Mouse (Mus musculus) liver (tissue): Measurements from ENCODE around the gene Deup1.
"Not testable (repeated sequence)": the region's sequence is repeated elsewhere in the genome, so short reads cannot be mapped to it uniquely, and the experiment has no call there.

Experiments
- DNase-seq: peaks from one replicate; pipeline ENCODE4 v3.0.0-alpha.2; 2020; ENCODE audit warnings: mixed read lengths

Deup1 gene

DNA sequence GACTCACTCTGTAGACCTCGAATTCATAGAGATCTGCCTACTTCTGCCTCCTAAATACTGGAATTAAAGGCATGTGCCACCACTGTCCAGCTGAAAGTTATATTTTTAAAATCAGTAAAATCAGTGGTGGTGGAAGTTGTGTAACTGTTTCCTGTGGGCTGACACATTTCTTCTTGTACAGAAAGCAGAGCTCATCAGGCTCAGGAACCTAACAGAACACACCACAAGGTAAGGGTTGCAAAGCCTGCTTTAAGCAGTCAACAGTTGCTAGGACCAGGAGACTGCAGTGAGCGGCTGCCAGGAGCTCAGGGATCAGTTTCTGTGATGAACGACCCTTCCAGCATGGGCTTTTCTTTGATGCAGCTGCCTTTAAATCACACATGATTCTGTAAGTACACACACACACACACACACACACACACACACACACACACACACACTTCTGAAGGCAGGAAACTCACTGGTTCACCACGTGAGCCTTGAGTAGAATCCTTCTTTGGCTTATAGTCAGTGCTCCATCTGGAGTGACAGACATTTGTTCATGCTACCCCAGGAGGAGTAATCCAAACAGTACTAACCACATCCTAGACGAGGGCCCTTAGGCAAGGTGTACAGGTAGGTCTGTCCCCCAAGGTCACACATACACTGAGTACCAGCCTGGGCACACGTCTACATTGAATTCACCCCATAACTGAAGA, 40.4 kb downstream of the Deup1 start:
- no peak for DNase-seq

DNA sequence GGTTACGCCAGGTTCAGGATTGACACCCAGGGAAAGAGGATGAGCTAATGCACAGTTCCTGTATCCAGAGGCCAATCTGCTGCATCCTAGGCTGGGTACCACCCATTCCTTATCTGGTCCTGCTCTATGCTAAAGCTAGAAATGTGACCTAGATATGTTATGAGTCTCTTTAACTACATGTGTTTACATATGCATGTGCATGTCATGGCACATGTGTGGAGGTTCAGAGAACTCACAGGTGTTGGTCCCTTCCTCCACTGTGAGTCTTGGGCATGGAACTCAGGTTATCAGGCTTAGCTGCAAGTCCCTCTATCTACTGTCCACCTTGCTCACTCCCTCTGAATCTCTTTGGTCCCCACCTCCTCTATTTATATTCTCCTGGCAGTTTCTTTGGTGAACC, 41.8 kb downstream of the Deup1 start:
- DNase-seq: no peak

DNA sequence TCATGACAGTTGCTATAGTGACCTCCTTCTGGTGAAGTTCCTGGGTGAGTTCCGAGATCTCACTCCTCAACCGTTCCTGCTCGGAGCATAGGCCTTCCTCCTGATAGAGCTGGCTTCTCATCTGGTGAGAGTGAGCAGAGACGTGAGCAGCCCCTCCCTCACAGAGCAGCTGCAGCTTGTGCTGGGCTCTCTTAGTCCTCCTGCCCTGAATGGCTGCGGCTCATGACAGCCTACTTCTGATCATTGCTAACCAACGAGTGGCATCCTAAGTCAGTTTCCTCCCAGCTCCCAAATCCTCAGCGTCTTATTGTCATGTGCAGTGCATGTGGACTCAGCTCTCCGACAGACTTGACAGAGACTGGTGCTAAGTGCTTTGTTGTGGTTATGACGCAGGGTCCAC, 43.5 kb downstream of the Deup1 start:
- no peak for DNase-seq

DNA sequence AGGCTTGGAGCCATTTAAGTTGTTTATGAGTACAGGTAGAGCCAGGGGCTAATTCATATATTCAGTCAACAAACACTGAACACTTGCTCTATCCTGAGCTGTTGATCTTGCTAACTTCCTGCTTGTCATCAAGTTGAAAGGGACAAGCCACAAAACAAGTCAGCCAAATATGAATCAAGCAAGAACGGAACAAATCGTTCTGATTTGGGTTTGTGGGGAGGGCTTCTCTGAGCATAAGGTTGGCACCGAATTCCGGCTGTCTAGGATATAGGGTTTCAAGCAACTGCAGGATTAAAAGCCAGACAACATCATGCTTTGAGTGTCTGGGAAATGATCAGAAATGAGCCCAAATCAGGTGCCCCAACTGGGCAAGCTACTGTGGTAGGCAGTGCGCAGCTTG, 45.7 kb downstream of the Deup1 start:
- no peak for DNase-seq

DNA sequence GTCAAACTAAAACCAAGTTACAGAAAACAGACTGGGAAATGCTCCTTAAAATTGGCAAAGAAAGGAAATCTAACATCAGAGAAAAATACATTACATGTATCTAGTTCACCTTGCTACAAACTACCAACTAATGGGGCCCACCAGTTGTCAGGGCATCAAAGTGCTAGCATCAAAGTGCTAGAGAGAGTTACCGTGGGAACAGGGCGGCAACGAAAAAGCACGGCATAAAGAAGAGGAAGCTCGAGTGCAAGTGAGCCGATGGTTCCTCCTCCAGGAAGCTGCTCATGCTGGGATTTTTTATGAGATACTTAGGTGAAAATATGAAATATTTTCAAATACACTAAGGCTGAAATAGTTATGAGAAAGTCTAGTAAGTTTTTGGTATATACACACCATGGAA, 47.6 kb downstream of the Deup1 start:
- no peak for DNase-seq

DNA sequence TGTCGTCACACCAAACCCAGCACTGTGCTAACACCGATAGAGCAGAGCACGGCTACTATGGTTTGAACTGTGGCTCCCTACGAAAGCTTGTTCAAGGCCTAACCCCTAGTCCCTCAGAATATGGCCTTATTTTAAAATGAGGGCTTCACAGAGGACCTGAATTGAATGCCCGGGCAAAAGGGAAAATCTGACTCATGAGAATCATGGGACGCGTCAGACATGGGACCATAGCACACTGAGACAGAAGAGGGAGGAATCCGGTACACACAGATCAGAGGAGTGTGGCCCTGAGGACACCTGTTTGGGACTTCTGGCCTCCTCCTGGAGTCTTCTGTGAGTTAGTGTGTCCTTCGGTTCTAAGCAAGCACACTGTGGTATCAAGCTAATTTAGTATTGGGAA, 48.8 kb downstream of the Deup1 start:
- DNase-seq: no peak

DNA sequence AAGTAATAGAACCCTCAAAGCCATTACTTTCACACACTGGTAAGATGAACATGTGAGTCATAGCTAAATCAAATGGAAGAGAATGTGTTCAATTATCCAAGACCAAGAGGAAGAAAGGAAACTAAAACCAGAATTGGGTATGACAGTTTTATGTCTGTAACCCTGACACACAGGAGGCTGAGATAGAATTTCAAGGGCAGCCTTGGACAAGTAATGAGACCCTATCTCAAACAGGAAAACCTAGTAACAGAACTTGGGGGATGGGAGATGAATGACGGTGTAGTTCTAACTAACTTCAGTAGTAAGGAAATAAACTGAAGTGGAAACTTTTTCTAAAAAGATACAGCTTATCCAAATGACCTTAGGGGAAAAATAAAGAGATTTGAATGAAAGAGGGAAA, 49.3 kb downstream of the Deup1 start:
- DNase-seq: no peak

DNA sequence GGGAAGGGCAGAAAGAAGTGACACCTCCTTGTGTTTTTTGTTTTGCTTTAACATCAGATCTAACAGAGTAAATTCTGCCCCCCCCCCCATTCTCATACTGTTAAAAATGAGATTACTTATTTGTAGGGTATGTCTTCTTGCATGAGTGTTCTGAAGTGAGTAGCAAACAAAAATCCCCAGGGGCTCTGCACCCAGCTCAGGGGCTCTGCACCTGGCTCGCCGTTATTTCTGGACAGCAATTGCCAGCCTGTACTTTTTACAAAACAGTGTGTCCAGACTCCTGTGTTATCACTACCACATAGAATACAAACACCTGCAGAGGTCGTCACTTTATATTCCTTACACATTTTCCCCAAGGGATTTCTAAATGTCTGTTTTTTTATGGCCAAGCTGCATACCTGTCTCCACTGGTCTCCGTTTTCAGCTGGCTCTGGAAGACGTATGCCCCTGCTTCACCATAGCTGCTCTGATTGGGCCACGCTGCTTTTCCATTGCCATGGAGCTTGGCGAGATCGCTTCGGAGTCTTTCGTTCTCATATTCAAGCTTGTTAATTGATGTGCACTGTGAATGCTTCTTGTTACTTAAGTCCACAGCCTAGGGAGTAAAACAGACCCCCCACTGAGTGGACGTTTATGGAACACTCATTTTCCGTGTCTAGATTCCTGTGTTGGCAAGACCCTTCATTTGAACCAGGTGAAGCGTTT, 52.8 kb downstream of the Deup1 start:
- DNase-seq: no peak

DNA sequence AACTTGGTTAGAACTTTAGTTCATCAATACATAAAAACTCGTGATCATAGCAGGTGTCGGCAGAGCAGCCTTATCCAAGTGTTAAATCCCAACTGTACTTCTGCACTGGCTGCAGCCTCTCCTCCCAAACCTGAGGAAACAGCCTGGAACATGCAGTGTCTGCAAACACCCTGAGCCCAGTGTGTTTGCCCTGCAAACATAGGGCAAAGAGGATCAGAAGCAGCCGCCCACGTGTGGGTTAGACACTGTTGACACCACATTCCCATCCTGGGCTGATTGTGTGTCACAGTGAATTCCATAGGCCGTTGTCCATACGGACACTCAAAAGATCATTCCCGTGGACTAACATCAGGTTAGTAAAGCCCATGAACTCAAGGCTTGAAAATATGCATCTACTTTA, 65.4 kb downstream of the Deup1 start:
- peak; percentile 34 for DNase-seq

DNA sequence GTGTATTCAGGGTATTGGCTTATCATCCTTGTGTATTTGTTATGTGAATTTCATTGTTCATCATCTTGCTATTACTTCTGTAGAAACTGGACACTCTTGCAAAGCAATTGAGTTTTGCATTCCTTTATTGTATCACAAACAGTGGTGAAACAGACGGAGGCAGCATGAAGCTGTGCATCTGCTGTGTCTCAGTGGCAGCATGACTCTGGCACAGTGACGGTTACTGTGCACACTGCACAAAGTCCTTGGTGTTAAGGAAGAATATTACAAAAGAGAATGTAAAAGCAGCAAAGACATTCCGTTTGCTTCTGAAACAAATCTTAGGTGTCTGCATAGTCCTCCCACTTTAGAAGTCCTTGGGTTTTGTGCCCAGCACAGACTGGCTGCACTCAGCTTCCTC, 67.3 kb downstream of the Deup1 start:
- DNase-seq: no peak

DNA sequence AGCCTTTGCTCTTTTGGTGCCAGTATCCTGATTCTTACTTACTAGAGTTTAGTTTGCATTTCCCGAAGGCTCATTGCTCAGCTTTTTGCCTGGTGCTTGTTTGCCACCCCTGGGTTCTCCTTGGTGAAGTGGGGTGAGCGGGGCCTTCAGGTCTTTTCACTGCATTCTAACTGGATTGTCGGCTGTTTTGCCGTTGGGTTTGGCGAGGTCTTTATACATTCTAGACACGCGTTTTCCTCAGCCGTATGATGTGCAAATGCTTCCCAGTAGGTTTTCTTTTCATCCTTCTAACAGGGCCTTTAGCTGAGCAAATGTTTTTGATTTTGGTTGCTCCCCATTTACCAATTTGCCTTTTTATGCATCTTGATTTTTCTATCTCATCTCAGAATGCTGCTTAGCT, 74.4 kb downstream of the Deup1 start:
- DNase-seq: no peak

DNA sequence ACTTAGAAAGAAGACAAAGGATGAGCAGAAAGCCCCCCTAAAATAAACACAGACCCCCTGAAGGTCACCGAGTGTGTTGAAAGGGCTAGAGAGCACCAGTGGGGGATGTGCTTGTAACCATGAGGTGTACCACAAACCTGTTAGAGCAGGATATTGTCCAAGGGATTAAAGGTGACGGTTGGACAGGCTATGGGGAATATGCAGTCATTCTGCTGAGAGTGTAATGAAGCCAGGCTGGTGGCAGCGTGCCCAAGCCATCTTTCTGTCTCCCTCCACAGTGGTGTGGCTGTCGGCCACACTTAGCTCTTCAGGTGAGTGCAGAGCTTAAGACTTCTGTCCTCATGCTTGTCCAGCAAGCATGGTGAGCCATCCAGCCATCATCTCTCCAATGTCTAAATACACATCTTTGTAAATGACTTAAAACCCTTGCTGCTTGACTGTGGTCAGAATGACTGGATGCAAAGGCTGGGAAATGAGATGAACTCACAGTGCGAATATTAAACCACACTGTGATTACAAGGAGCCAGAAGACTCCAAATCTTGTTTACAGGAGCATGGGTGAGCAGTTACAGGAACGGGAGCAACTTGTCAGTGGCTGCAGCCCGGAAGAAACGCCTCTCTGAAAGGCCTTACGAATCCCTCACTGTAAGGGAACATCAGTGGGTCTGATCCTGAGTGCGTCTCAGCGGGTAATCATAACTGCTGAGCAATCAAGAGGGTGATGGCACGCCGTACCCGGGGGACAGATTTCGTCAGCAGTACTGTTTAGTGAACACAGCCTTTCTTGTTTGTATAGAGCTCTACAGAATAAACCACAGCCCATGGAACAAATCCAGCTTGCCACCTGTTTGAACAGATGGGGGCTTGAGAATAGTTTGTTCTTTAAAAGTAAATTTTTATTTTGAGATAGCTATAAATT, 75.5 kb downstream of the Deup1 start:
- no peak for DNase-seq

DNA sequence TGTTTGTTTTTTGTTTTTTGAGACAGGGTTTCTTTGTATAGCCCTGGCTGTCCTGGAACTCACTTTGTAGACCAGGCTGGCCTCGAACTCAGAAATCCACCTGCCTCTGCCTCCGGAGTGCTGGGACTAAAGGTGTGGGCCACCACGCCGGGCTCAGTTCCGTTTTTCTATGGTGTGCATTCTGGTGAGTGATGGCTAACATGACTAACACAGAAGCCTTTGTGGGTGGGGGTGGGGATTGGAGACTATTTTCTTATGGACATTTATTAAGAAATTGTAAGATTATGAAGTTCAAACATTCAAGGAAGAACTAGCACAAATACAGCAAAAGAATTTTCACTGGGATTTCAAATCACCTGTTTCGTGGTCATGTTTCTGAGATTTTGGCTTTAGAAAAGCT, 76.7 kb downstream of the Deup1 start:
- not testable (repeated sequence) for DNase-seq

DNA sequence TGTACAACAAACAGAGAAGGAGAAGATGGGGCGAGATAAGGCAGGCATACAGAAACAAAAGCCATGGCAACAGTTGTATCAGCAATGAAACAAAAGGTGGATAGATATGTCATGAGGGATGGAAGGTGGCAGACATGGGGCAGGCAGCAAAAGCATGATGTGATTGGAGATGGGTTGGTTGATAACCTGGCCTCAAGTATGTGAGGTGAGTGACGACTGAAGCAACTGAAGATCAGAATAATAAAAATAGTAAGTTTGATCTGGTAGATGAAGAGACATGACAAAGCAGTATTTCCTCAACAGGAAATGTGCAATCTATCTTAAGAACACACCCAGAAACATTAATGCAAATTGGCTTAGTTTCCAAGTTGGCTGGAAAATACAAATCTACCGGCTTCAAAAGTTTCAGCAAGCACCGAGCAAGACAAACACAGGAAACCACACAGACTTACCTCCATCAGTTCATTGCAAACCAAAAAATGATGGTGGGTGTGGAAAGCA, 77.2 kb downstream of the Deup1 start:
- no peak for DNase-seq

DNA sequence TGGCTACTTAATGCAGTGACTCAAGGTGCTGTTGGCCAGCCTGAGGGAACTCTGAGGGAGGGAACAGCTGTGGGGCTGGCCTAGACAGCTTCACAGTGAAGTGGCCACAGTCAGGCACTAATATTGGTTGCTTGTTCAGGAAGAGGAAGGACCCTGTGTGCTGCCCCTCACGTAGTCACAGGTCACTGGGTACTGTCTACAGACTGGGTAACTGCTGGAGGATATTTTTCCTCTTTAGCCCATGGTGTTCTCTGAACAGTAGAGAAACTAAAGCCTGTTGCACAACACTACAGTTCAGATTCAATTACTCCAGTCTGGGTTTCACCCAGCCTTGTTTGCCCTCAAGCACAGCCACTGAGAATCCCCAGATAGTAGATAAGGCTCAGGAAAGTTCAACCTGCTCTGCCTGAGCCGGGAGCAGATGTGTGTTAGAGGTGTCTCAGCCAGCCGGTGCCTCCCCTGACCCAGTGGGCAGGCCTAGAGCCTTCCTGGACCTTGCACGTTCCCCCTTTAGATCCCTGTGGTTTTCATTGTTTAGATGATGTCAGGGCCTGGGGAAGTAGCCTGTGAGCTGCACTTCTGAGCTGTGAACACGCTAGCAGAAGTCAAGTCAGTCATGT, 85.9 kb downstream of the Deup1 start:
- peak; percentile 7 for DNase-seq

DNA sequence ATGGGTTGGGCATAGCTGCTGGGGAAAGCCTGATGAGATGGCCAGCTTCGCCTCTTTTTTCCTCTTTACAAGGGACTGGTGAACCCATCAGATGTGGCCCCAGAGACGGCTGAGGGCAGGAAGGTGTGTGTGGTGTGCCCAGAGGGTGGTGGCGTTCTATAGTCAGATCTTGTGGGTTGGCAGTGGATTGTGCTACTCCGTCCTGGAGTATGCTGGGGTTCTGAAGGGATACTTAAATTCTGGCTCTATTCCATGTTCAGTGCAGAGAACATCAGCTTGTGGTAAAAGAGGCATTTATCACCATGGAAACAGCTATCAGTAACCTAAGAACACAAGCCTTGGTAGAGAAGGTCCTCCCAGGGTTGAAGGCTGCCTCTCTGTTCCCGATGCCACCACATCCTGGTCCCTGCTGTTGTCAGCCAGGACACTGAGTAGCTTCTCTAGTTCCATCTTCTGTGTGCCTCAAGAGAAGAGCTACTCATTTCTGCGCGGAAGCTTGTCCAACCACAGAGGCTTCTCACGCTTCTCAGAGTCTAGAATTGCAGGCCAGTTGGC, 88.7 kb downstream of the Deup1 start:
- DNase-seq: no peak

DNA sequence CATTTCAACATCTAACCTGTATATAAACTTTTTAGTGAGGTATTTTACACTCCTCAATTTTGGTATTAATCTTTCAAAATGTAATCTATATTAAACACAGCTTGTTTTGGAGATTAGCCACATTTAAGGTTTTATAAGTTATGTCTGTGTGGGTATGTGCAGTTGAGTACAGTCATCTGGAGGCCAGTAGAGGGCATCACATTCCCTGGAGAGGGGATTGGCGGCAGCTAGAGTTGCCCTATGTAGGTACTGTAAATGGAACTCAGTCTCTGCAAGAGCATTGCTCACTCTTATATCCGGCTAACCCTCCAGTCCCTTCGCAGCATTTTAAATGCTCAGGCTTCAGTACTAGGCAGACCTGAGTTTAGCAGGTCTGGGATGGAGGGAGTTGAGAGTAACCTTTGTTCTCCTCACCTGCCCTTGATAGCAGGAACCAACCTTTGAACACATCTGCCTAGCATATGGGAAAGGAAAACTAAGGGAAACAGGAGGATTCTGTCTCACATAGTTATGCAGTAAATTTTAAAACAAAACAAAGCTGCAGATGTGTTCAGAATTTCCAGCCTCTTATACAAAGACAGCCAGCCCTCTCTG, 90.2 kb downstream of the Deup1 start:
- no peak for DNase-seq

DNA sequence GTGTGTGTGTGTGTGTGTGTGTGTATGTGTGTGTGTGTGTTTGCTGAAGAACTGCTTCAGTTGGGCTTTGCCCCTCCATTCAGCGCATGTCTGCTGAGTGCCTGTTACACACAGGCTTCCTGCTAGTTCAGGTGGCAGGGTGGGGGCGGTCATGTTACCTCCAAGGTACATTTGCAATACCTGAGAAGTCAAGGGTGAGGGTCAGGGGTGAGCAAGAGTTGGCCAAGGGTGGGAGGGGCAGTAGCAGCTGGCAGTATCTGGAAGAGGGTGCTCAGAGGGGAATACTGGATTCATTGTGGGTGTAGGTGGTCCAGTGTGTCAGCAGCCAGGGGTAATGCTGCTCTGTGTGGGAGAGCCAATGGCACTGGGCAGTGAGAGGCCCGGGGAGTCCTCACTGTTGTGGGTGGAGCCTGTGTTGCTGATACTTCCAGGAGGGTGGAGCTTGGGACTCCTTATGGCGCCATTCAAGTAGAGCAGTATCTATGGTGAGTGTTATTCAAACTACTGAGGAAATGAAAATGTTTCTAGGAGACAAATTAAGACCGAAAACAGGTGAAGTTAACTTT, 90.8 kb downstream of the Deup1 start:
- peak; percentile 9 for DNase-seq

DNA sequence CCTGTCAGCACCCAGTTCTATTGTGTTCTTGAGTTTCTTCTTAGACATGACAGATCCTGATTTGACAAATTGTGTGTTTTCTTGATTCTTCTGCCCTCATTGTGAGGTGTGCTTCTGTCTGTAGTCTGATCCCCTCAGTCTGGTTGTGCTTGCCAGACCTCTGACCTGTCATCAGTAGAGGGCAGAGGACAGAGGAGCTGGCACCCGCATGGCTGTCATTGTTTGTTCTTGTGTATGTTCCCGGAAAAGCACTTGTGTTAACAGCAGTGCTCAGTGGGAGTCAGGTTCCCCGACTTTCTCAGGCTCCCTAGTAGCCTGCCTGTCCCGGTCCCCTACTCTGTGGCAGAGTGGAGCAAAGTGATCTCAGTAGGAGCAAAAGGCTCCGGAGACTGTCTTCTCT, 92.3 kb downstream of the Deup1 start:
- peak; percentile 11 for DNase-seq

DNA sequence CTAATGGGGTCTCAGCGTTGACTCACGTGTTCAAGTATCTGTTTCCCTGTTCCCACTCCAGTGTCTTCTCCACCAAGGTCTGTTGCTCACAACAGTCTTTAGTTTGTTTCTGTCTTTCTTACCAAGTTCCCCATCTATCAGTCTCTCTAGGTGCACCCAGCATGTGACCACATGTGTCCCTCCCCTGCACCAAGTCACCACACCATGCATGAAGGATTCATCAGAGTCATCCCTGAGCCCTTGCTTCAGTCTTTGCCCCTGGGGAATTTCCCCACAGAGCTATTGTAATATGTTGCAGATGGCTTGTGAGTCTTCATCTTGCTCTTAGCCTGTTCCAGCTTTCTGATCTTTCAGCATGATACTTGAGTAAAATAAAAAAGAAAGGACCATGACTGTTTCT, 93.6 kb downstream of the Deup1 start:
- no peak for DNase-seq

DNA sequence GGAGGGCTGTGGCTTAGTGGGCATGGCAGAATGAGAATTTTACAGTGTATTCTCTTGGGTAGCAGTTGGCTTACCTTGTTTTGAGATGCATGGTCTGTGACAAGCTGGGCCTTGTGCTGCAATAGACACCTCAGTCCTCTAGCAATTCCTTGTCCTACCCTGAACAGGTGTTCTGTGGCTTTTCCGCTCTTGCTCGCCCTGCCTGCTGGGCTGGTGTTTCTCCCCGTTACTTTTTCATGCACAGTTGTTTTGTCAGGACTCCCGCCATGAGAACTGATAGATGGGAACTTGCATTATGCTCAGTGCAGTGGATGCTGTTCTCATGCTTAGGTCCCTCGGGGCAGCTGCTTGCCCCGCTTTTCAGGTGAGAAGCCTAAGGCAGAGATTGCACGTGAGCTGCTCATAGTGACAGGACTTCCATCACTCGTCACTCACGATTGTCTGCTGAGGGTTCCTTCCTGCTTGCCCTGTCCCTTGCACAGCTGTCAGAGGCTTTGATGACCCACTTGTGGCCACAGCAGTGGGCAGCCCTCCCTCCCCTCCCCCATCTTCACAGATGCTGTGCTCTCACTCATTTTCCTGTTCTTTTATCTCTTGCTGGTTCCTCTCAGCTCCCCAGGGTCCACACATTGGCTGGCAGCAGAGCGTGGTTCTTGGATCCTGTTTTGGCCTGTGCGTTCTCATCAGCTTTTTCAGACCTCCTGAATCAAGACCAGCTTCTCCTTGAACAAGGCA, 94.2 kb downstream of the Deup1 start:
- DNase-seq: no peak
